Mouse (Mus musculus) megakaryocyte progenitor cell, adult 5-6 weeks (primary cell): ENCODE data around the gene Fam178b. TPM values are rescaled to one million over a fixed set of nuclear protein-coding genes. Genes with fewer than 3 reads are reported as not detected.

Experiments
- ATAC-seq: replicated peaks from 2 replicates; pipeline ENCODE4 v1.8.0; 2016; ENCODE audit warnings: mild to moderate bottlenecking, moderate TSS enrichment, inconsistent platforms; ENCODE audit not compliant: poor library complexity
- total RNA-seq, 2 experiments: library from RNA; stranded (forward) in 1 of 2; stranded (reverse) in 1 of 2; fragments of 157-497, 149-512 nt in 1 of 2; fragments of 200-1000 nt in 1 of 2; gene quantifications; 2 replicates each; pipeline versions ENCODE4 v1.2.3 to v1.2.4; 2015 to 2017

The Fam178b gene
- total RNA-seq, 2 experiments from 2014 or later: not detected

DNA sequence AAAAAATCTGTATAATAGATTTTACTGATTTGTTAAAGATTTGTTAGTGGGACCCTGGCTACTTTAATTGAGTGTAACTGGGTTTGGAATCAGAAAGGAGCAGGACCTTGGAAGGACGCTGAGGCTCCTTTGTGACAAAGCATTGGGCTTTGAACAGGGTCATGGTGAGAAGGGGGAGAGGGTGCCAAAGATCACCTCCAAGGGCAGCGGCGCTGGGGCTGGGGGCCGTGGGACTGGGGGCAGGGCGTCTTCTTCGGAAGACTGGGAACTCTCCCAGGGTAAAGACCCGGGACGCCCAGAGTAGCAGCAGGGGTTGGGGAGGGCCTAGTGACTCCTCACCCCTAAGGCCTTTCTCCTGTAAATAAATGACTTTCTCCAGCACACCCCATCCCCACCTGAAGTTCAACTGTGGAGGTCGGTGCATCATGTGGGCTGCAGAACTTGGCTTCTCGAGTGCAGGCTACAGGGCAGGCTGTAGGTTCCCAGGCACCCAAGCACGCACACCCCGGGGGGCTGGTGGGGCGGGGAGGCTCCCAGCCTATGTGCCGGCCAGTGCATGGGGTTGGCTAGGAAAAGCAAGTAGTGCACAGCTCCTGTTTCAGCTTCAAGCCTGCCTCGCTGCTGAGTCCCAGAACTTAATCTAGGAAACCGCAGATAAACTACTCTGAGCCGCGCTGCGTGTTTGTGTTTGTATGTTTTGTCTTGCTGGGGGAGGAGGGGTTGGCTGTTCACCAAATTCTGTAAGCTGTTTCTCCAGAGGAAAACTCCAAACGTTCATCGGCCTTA lies 115.0 kb downstream of the Fam178b start:
- ATAC-seq: no peak

DNA sequence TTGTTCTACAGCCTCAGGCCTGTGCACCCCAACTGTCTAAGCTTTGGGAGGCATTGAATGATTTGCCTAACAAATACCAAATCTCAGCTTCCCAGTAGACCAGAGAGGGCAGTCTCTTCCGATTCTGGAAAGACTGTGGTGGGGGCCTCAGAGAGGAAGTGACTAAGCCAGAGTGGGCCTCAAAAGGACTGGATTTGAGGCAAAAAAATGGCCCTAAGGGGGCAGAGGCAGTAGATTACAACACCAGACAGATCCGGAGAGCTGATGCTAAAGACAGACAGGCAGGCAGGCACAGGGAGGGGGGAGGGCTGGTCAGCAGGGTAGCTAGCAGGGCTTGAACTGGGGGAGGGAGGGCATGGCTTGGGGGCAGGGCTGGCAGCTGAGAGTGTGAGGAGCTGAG lies 116.6 kb downstream of the Fam178b start:
- peak; percentile 67 for ATAC-seq

DNA sequence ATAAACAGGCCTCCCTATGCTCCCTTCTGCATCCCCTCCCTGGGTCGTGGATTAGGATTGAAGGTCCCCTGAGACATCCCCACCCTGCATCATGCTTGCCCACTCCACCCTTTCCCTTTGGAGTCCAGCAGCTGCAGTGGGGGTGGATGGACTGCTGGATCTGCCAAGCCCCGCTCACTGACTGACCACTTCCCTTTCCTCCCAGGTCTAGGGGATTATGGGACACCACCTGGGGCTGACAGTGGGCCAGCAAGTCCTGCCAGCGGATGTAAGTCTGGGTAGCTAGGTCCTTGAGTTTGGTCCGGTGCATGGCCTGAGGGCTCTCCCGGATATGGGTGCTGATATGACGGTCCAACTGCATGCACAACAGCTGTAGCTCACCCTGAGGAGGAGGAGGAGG lies 118.9 kb downstream of the Fam178b start:
- ATAC-seq: no peak

DNA sequence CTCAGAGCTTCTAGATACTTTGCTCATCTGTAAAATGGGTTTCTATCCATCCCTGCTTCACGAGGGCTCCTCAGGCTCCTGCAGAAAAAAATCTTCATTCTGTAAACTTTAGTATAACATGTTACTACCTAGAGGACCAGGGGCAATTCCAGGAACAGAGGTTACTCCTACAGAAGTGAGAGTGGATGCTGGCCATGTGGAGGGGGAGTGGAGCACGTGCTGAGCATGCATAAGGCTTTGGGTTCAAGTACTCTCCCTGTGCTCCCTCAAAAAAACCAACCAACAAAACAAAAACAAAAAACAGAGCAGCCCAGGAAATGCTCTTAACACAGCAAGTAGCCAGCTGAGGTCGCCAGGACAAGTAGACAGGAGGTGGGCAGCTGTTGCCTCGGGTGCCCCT lies 119.4 kb downstream of the Fam178b start:
- ATAC-seq: no peak

DNA sequence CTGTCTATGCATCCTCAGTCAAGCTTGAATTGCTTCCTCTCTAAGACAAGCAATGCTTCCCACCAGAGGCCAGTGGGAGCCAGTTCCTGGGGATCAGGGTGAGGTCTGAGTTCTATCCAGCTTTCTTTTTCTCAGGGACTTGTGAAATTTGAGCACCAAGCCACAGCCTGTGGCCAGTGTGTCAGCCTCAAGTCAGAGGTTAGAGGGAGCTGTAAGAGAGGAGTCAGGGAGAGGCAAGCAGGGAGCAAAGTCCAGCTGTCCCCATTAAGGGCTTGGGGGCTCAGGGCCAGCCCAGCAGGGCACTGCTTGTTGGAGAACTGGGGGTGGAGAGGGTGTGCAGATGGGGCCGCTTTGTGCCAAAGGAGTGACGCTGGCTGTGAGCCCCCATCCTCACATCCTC lies 119.8 kb downstream of the Fam178b start:
- ATAC-seq: no peak

DNA sequence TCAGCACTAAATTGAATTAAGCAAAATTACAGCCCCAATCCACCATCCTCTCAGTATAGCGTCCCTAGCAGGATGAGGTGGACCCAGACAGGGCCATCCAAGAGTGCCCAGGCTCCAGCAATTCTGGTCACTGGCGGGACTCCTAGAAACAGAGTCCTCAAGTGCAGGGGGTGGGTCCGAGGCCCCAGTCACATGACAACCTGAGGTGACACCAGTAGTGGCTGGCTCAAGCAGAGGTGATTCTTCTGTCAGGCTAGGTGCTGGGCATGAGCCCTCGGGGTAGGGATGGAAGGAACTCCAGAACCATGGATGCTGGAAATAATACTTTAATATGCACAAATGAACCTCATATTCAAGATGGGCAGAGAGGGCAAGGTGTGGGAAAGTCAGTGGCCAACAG lies 120.6 kb downstream of the Fam178b start:
- no peak for ATAC-seq

DNA sequence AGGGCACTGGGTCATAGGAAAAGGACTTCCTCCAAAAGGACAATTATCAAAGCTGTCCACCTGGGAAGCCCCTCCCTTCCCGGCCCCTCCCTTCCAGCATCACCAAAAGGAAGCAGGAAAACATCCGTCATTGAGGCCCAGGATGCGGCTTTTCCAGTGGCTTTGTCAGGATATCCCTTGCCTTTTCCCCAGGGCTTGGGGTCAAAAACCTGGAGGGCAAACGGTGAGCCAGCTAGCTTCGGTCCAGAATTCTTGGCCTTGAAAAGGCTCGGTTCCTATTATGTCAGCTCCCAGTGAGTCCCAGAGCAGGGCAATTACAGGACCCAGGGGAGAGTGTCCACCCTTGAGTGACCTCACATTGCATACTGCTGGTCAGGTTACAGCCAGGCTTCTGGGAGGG lies 122.1 kb downstream of the Fam178b start:
- ATAC-seq: no peak

DNA sequence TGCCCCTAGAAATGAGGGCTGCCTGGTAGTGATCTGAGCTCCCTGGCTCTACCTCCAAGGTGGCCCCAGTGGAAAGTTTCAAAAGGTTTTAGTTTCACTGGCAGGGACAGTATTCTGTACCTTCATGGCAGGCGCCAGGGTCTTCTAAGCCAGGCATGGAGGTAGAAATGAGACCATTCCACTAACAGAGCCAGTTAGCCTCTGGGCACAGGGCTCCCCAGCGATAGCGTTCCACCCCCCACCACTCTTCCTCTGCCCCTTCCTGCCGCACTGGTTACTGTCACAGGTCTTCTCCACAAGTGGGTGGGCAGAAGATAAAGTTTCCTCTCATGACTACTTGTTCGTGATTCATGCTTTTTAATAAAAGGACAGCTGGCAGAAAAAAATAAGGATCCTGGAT lies 123.1 kb downstream of the Fam178b start:
- ATAC-seq: no peak

DNA sequence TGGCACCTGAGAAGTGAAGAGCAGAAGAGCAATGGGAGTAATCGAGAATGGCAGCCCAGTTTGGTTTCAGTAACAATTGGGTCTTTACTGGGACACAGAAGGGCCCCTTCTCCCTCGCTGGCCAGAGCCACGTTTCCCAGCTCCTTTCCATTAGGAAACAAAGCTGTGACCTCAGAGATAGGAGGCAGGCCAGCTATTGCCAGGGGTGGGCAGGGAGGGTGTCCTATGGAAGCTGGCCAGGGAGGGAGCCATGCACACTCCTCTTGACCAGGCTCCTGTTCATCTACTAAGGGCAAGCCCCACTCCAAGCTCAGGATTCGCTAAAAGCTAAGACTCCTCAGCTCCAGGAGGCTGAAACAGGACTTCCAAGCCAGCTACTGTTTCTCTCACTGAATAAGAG lies 123.7 kb downstream of the Fam178b start:
- no peak for ATAC-seq

DNA sequence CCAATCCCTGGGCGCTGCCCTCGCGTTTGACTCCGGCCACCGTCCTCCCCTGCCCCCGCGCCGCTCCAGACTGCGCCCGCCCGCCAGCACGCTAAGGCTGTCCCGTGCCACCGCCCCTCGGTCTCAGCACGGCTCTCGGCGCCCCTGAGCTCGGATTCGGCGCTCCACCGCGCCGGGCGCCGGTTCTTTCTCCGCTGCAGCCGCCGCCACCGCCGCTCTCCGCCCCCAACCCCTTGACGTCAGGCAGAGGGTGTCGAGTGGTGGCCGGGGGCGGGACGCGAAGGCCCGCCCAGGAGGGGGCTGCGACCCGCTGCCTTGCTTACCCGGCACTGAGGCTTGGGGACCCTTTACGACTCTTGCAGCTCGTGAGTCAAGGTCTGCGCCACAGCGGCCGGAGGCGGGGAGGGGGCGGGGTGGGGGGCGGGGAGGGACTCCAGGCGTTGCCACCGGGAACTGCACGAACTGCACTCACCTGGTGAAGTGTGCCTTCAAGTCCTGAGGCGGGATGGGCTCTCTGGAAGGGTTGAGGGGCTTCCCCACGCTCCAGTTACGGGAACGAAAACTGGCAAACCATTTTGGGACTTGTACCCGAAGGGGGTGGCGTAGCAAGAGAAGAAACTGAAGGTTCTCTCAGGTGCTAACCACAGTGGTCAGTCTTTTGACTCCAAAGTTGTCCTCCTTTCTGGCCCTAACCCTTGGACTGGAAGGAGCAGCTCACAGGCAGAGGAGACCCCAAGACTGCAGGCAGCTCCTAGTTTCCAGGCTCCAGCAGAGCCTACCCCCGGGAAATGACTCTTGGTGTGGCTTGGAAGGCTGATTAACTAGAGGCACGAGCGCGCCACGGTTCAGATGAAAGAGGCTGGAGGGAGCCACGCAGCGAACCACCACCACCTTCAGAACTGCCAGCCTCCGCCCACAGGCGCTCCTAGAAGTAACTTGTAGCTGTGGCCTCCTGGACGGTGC lies 124.7 kb downstream of the Fam178b start, which contains the start of gene Sema4c:
Gene Sema4c (minus strand): TSS at position 319 of the 963 bp plus-strand sequence.
- 0 out of 2 replicates have a peak, but pooled peaks have one; percentile 9 for ATAC-seq

DNA sequence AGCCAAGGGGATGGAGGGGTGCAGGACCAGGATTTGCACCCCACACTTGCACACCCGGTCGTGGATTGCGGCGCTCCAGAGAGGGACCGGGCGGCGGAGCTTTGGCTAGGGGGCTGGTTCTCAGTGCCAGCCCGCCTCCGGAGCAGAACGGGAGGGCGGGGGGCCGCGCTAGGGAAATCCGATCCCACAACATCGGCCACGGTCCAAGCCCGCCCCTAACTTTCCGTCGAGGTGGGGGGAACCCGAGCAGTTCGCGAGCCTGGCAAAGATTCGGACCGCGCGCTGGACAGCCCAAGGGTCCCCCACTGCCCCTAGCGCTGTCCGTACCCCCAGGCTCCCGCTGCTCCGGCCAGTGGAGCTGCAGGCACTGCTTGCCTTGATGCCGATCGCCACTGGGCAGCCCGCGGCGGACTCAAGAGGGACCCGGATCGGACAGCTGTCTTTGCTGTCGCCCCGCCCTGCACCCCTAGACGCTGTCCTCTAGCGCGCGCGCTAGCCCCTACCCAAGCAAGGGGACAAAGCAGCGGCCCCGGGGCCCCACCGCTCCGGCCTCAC lies 125.4 kb downstream of the Fam178b start:
- ATAC-seq: peak; percentile 12

DNA sequence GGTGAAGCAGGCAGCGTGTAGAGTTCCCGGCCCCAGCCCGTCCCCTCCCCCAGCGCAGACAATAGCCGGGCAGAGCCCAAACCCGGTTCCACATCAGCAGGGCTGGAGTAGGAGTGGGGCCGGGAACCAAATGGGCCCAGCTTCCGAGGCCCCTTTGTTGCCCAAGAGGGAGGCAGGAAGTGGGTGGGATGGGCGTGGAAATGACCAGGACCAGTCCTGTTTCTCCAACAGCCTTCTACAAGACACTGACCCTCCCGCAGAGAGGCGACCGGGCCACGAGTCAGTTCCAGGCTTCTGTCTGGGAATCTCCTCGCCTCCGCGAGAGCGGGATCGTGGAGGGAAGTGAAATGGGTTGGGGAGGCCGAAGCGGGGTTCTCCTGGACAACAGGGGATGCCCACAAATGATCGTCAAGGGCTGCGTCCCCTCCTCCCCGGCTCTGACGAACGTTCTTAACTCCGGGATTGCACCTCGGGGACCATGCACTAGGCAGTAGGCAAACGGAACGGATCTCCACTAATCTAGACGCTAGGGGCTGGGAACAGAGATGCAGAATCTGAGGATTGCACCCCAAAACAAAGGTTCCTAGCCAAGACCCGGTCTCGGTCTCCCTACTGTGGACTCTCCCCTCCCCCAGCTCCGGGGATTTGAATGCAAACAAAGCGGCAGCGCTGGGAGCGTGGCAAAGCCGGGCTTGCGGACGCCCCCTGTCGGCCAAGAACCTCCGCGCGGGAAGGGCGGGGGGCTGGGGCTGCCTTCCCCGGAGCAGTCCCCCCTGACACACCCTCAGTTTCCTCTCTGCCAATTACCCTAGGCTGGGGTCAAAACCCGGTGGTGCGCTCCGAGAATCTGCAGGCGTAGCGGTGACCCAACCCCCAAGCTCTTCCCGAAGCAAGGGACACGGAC lies 126.2 kb downstream of the Fam178b start:
- peak; percentile 61 for ATAC-seq

DNA sequence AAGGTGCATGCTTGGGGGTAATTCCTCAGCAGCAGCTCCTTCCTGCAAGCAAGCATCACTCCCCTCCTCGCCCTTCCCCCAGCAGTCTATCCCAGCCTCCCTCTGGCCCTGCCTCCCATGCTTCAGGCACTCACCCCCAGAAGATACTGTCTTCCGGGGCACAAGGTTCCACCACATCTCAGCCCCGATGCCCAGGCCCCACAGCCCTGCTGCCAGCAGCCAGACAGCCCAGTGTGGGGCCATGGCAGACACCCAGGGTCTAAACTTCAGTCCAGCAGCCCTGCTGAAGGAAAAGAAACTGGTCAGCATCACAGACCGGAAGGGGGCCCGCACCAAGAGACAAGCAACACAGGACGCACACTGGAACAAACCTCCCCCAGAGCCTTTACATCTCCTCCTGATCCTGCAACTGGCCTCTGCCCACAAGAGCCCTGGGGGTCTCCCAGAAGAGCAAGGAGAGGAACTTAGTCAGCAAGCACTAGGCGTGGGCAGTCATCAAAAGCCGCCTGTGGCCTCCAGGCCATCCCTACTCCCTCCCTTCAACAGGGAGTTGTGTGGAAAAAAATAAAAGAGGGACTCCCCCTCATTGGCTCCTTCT lies 127.1 kb downstream of the Fam178b start:
- no peak for ATAC-seq

DNA sequence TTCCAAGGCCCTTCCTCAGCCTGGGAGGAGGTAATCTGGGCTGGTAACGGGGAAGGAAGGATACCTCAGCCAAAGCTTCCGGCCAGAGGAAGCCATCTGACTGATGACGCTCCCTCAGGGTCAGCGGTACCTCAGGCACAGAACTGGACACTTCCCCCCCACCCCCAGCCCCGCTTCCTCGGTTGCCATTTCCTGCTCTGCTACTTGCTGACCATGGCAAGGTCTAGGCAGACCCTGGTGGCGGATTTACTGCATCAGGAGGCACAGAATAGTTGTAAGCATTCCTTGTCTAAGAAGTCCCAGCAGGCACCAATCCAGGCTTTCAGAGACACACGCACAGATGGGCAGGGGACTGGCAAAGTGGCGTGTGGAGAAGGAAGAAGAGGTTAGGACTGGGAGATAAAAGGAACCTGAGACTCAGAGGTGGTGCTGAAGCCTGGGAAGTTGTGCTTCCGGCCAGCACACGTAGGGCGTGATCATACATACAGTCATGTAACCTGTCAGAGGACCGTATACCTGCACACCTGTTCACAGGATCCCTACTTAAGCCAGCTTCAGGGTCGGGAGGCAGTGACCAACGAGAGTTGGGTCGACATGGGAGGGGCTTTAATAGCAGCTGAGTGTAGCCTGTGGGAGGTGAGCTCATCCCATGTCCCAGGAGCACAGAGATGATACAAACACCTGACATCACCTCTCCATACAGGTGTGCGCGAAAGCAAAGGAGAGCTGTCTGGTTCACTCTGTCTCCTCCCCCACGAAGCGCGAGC lies 128.2 kb downstream of the Fam178b start:
- ATAC-seq: no peak

DNA sequence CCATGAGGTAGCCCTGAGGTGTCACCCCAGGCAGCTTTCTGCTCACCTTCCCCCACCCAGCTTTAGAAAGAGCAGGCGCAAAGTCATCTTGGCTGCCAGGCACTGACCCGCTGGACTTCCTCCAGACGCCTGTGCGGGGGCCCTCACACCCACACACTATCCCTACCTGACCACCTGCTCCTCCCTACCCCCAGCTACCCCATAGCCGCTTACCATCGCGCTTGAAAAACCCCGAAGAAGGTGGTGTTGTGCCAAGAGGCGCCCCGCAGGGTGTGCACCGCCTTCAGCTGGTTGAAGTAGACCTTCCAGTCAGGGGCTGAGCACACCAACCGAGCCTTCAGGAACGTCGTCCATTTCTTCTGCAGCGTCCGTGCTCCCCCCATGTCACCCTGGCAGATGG lies 130.5 kb downstream of the Fam178b start:
- no peak for ATAC-seq

DNA sequence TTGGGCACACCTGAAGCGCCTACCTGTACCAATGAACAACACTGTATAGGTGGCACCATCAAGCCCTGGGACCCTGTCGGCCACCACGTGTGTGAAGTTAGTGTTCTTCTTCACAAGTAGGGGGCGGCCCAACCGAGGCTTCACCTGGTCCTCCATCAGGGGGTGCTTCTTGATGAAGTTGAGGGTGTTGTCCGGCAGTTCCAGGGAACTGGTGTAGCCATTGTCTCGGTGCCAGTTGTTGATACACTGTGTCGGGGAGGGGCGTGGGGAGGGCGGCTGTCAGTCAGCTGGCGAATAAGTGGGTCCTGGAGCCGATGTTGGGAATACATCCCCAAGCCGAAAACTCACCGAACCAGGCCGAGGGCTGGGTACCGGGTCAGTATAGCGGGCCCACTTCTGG lies 131.1 kb downstream of the Fam178b start:
- no peak for ATAC-seq

DNA sequence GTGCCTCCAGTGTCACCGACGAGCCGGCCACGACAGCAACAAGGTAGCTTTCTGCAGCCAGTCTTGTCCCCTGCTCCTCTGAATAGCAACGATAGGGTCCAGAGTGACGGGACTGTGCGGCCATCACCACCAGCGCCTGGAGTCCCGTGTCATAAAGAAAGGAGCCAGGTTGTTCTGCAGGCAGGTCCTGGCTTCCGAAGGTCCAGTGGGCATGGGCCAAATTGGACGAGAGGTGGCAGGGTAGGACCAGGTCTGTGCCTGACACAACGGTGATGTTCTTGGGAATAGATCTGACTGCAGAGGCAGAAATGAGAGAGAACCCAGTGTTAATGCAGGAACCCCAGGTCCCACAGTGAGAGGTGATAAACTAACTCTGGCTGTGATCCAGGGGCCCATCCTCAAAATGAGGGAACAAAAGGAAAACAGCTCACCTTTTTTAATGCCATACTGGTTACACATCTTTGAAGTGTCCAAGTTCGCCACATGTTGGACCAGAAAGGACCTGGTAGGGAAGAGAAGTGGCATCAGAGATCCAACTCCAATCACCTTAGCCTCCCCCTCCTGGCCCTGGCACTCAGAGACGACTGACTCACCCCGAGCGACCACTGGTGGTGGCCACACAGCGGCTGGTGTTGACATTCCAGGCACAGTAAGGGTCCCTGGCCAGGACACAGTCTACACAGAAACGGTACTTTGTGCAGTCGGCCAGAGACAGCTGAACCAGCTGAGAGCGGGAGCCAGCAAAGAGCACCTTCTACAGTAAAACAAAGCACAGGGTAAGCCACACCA lies 132.7 kb downstream of the Fam178b start:
- no peak for ATAC-seq

DNA sequence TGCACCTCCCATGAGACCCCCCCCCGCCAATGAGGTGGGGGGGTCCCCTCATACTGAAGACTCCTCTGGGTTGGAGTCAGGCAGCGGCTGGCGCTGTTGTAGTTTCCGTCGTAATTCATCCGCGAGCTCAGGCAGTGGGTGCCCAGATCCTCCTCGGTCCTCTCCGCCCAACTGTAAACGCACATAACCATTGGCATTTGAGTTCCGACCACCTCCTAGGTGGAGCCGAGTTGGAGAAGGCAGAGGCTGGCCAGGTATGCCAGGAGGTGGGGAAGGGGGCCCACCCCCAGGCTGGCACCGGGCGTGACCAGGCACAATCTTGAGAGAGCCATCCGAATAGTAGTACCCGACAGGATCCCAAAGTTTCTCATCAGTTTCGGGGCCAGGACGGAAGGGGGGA lies 133.5 kb downstream of the Fam178b start:
- ATAC-seq: no peak

DNA sequence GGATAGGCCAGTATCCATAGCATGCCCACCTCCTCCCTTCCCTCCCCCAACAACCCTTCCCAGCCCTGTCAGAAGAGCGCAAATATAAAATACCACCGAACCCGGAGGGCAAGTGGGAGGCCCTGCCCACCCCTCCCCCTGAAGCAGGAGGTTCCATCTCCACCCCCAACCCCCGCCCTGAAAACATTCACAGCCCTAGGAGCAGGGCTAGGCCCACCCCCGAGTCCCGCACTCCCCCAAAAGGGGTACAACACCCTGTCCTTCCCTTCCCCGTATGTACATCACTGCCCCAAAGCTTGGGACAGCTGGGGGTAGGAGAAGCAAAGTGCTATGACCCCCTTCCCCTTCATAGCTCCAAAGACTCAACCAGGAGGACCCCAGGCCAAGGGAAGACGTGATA lies 134.2 kb downstream of the Fam178b start:
- ATAC-seq: no peak
